Mouse (Mus musculus) embryonic facial prominence, embryonic 11.5 days (tissue): ENCODE data around the gene Stum. TPM values are rescaled to one million over a fixed set of nuclear protein-coding genes. Genes with fewer than 3 reads are reported as not detected.

Experiments
- ATAC-seq: fragments of 200-750 bp; cut with Nextera tagmentation; replicated peaks from 2 replicates; pipeline ENCODE4 v1.8.0; 2017; ENCODE audit warnings: low read depth; ENCODE audit not compliant: insufficient number of reproducible peaks, low FRiP score, low TSS enrichment
- DNase-seq: peaks from one replicate; pipeline ENCODE4 v3.0.0-alpha.2; 2015; ENCODE audit warnings: low spot score
- H3K27ac ChIP-seq: fragments of 300-500 bp; sonication (generic); replicated peaks from 2 replicates; pipeline ENCODE4 v1.5.1; 2014; ENCODE audit warnings: mild to moderate bottlenecking, low read depth, low read length, control low read depth
- H3K27me3 ChIP-seq: fragments of 300-500 bp; sonication (generic); 2 replicates; pipeline ENCODE4 v1.6.1; 2014; ENCODE audit warnings: mild to moderate bottlenecking, low read length, moderate library complexity, mixed read lengths; ENCODE audit not compliant: control insufficient read depth, insufficient read depth
- H3K36me3 ChIP-seq: fragments of 300-500 bp; sonication (generic); replicated peaks from 2 replicates; pipeline ENCODE4 v1.6.1; 2014; ENCODE audit warnings: low read depth, mild to moderate bottlenecking, low read length, moderate library complexity, mixed read lengths; ENCODE audit not compliant: control insufficient read depth, insufficient read depth
- H3K4me1 ChIP-seq: fragments of 300-500 bp; sonication (generic); 2 replicates; pipeline ENCODE4 v1.6.1; 2014; ENCODE audit warnings: low read length, mixed read lengths; ENCODE audit not compliant: control insufficient read depth, insufficient read depth
- H3K4me2 ChIP-seq: fragments of 300-500 bp; sonication (generic); 2 replicates; pipeline ENCODE4 v1.6.1; 2014; ENCODE audit warnings: low read depth, mild to moderate bottlenecking, control low read depth, low read length, moderate library complexity
- H3K4me3 ChIP-seq: fragments of 300-500 bp; sonication (generic); 2 replicates; pipeline ENCODE4 v1.5.1; 2014; ENCODE audit warnings: low read depth, low read length, control low read depth
- H3K9ac ChIP-seq: fragments of 300-500 bp; sonication (generic); replicated peaks from 2 replicates; pipeline ENCODE4 v1.6.1; 2014; ENCODE audit warnings: mild to moderate bottlenecking, control low read depth, low read length
- H3K9me3 ChIP-seq: fragments of 300-500 bp; sonication (generic); replicated peaks from 2 replicates; pipeline ENCODE4 v1.6.1; 2016; ENCODE audit warnings: mild to moderate bottlenecking, low read length, inconsistent platforms, mixed read lengths; ENCODE audit not compliant: control insufficient read depth
- WGBS: fragments of 180-500 bp; shearing (Covaris S2); extraction: QIAGEN DNeasy Blood & Tissue Kit; methylation state at CpG from one replicate; pipeline ENCODE4 v1.1.7; 2014; 5-methylcytosine and 5-hydroxymethylcytosine counted together
- polyA plus RNA-seq: library from polyadenylated mRNA; unstranded; fragments of >200 nt; fragmentation: Nextera tagmentation; extraction: Ambion mirVana; gene quantifications from 2 replicates; pipeline ENCODE4 v1.2.1, GENCODE M21; 2014

The Stum gene
- polyA plus RNA-seq, 1 experiment from 2014 or later = 1.3 TPM

- peaks cover 7% of the 10 kb centered on the region; the same call in 1 of the 2 replicates for H3K4me1 ChIP-seq
- no peak overlapping the region for H3K27ac ChIP-seq
- peaks cover 8% of the 10 kb centered on the region for H3K27me3 ChIP-seq
- no peaks in the 10 kb centered on the region for H3K9me3 ChIP-seq
- no peak overlapping the region for H3K4me2 ChIP-seq
- DNase-seq = no peak
- no peak overlapping the region for H3K9ac ChIP-seq
- WGBS = 88% methylated on average over 5 of the region's 5 CpGs
- H3K36me3 ChIP-seq = no peaks in the 10 kb centered on the region
- ATAC-seq = no peak
- H3K4me3 ChIP-seq = no peak overlapping the region
Measured at GRCm38 (mm10) chr1:180485346-180485745, 2.0 kb upstream of the Stum start.

- 3% methylated on average over 39 of the region's 39 CpGs for WGBS
- Histone ChIP-seq H3K9ac (peak overlapping the region; percentile 37), H3K27me3 (peaks cover 8% of the 10 kb centered on the region), H3K36me3 (no peaks in the 10 kb centered on the region), H3K4me2 (peak overlapping the region; percentile 84), H3K27ac (no peak overlapping the region), H3K4me1 (peaks cover 7% of the 10 kb centered on the region; the same call in 1 of the 2 replicates), H3K9me3 (no peaks in the 10 kb centered on the region), H3K4me3 (peak overlapping the region; percentile 41)
- no peak for DNase-seq
- no peak for ATAC-seq
Measured at GRCm38 (mm10) chr1:180482840-180483398, 385 bp downstream of the Stum start.

- Histone ChIP-seq H3K4me2 (no peak overlapping the region), H3K36me3 (no peaks in the 10 kb centered on the region), H3K9ac (no peak overlapping the region), H3K9me3 (no peaks in the 10 kb centered on the region), H3K4me3 (no peak overlapping the region), H3K4me1 (peaks cover 7% of the 10 kb centered on the region; the same call in 1 of the 2 replicates), H3K27me3 (peaks cover 8% of the 10 kb centered on the region), H3K27ac (no peak overlapping the region)
- DNase-seq (no peak), ATAC-seq (0 out of 2 replicates have a peak, but pooled peaks have one; percentile 47)
- WGBS = 8% methylated on average over 10 of the region's 10 CpGs
Measured at GRCm38 (mm10) chr1:180481956-180482355, 1.3 kb downstream of the Stum start.

- Histone ChIP-seq H3K27ac (no peak overlapping the region), H3K4me1 (peaks cover 7% of the 10 kb centered on the region; the same call in 1 of the 2 replicates), H3K27me3 (peaks cover 8% of the 10 kb centered on the region), H3K9me3 (no peaks in the 10 kb centered on the region), H3K36me3 (no peaks in the 10 kb centered on the region), H3K4me2 (no peak overlapping the region), H3K9ac (no peak overlapping the region), H3K4me3 (no peak overlapping the region)
- WGBS = 41% methylated on average over 8 of the region's 8 CpGs
- no peak for DNase-seq
- ATAC-seq = no peak
Measured at GRCm38 (mm10) chr1:180481331-180481730, 2.0 kb downstream of the Stum start.

- Histone ChIP-seq H3K27me3 (peaks cover 8% of the 10 kb centered on the region), H3K27ac (no peak overlapping the region), H3K4me2 (no peak overlapping the region), H3K4me1 (peaks cover 7% of the 10 kb centered on the region; the same call in 1 of the 2 replicates), H3K9me3 (no peaks in the 10 kb centered on the region), H3K36me3 (no peaks in the 10 kb centered on the region), H3K4me3 (no peak overlapping the region), H3K9ac (no peak overlapping the region)
- ATAC-seq (no peak), DNase-seq (no peak)
- 43% methylated on average over 6 of the region's 6 CpGs for WGBS
Measured at GRCm38 (mm10) chr1:180480325-180480724, 3.0 kb downstream of the Stum start.

GRCm38 (mm10) chr1:180473566-180473965 is 9.7 kb downstream of the Stum start:
- H3K36me3 ChIP-seq = no peaks in the 10 kb centered on the region
- H3K4me2 ChIP-seq = no peak overlapping the region
- H3K27ac ChIP-seq = no peak overlapping the region
- DNase-seq (no peak), ATAC-seq (no peak)
- no peaks in the 10 kb centered on the region for H3K9me3 ChIP-seq
- H3K4me3 ChIP-seq = no peak overlapping the region
- H3K9ac ChIP-seq = no peak overlapping the region
- no peaks in the 10 kb centered on the region for H3K4me1 ChIP-seq
- H3K27me3 ChIP-seq = no peaks in the 10 kb centered on the region

GRCm38 (mm10) chr1:180468004-180468403 is 15.3 kb downstream of the Stum start:
- Histone ChIP-seq H3K9me3 (no peaks in the 10 kb centered on the region), H3K27me3 (no peaks in the 10 kb centered on the region), H3K27ac (no peak overlapping the region), H3K9ac (no peak overlapping the region), H3K4me1 (no peaks in the 10 kb centered on the region), H3K4me3 (no peak overlapping the region), H3K36me3 (no peaks in the 10 kb centered on the region), H3K4me2 (no peak overlapping the region)
- ATAC-seq = no peak
- 89% methylated on average over 4 of the region's 4 CpGs for WGBS
- no peak for DNase-seq

- no peaks in the 10 kb centered on the region for H3K27me3 ChIP-seq
- no peak overlapping the region for H3K27ac ChIP-seq
- no peaks in the 10 kb centered on the region for H3K4me1 ChIP-seq
- no peaks in the 10 kb centered on the region for H3K9me3 ChIP-seq
- no peak overlapping the region for H3K9ac ChIP-seq
- H3K36me3 ChIP-seq = no peaks in the 10 kb centered on the region
- no peak overlapping the region for H3K4me3 ChIP-seq
- no peak for ATAC-seq
- H3K4me2 ChIP-seq = no peak overlapping the region
- DNase-seq = no peak
- WGBS = 68% methylated on average over 5 of the region's 5 CpGs
Measured at GRCm38 (mm10) chr1:180465620-180466019, 17.7 kb downstream of the Stum start.
